Mouse (Mus musculus): ENCODE results near the gene Ppp4c.
"Not testable (repeated sequence)": the region's sequence is repeated elsewhere in the genome, so short reads cannot be mapped to it uniquely, and the experiment has no call there.

Ppp4c gene

DNA sequence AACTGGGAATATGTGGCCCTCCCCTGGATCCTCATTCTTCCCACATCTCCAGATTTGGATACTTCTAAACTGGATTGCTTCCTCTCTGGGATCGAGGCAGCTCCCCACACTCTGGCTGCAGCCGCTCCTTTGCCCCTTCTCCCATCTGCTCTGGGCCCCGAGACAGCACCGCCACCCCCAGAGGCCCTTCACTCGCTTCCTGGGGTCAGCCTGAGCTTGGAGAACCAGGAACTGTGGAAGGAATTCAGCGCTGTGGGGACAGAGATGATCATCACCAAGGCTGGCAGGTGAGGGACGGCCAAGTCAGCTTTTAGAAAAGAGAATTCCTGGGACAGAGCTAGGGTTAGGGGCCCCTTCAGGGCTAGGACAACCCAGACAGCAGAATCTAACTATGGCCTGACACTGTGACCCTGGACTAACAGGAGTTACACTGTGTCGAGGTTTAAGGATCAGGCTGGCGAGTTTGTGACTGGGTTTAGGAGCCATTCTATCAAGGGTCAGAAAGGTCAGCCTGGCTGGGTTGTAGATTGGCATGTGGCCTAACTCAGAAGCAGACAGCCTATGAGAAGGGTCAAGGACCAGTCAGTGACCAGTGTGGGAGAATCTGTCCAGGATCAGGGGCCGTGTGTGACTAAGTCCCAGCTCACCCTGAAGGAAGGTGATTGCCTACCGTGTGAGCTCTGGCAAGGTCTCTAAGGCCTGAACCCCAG lies 10.5 kb downstream of the Ppp4c start:
- no peak for DNase-seq (ENCODE audit: low read depth in 2 of 2, low spot score in 2 of 2)

- no peak for DNase-seq (ENCODE audit: low read depth in 2 of 2, low spot score in 2 of 2)
These were observed 11.2 kb downstream of the Ppp4c start, which contains the start of gene Tbx6 for GRCm38 (mm10) chr7:126780971-126781635. Tbx6 (plus strand) TSS chr7:126781483.

GRCm38 (mm10) chr7:126779983-126780970 lies 12.0 kb downstream of the Ppp4c start:
- DNase-seq (ENCODE audit: low read depth in 2 of 2, low spot score in 2 of 2) = peak; percentile 82 to 87

DNA sequence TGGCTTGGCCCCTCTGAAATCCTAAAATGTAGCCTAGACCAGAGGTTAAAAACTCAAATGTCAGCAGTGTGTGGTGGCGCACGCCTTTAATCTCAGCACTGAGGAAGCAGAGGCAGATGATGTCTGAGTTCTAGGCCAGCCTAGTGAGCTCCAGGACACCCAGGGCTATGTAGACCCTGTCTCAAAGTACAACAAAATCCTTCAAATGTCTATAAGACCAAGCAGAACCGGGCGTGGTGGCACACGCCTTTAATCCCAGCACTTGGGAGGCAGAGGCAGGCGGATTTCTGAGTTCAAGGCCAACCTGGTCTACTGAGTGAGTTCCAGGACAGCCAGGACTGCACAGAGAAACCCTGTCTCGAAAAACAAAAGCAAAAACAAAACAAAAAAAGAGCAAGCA lies 13.2 kb downstream of the Ppp4c start:
- not testable (repeated sequence) for DNase-seq (ENCODE audit: low read depth in 2 of 2, low spot score in 2 of 2)

GRCm38 (mm10) chr7:126778147-126778546 lies 14.1 kb downstream of the Ppp4c start:
- DNase-seq (ENCODE audit: low read depth in 2 of 2, low spot score in 2 of 2) = no peak

DNA sequence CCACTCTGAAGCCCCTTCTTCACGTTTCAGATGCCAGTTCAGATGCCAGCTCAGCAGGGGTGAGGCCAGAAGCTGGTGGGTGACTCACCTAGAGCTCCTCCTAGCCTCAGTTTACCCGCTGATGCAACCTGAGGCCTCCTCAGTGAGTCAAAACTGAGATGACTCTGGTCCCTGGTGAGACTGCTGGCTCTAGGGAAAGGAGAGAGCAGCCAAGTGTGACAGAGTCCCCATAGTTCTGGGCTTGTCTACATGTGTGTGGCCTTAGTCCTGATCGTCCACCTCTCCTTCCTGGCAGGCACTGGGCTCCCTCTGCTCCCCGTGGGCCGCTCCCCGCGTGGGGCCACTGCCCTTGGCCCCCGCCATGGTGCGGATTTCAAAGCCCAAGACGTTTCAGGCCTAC lies 14.8 kb downstream of the Ppp4c start:
- no peak for DNase-seq (ENCODE audit: low read depth in 2 of 2, low spot score in 2 of 2)

DNA sequence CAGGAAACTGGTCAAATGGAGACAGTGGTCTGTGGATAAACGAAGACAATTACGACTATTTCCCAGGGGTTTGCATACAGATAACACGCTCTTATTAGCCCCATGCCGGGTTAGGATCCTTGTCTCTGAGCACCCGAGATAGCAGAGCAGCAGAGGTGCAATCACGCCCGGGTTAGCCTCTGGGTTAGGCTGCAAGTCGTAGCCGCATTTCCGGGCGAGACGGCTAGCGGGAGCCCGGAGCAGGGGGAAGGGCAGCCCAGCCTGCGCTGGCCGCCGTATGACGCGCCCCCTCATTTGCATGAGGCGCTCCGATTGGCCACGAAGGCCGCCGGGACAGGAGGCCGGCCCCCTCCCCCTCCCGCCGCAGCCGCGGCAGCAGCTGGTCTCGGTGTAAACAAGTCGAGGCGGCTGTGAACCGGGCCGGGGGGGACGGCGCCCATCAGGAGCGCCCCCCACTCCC lies 15.7 kb downstream of the Ppp4c start, which contains the start of gene Ypel3:
Gene Ypel3 (plus strand): TSS at position 358 of the 460 bp plus-strand sequence.
- DNase-seq (ENCODE audit: low read depth in 2 of 2, low spot score in 2 of 2) = peak; percentile 84 to 85

- DNase-seq (ENCODE audit: low read depth in 2 of 2, low spot score in 2 of 2) = no peak
These were observed 16.4 kb downstream of the Ppp4c start for GRCm38 (mm10) chr7:126775978-126776234.

- peak in 1 of 2 experiments; percentile 28 for DNase-seq (ENCODE audit: low read depth in 2 of 2, low spot score in 2 of 2)
These were observed 16.9 kb downstream of the Ppp4c start for GRCm38 (mm10) chr7:126775185-126775977.

DNA sequence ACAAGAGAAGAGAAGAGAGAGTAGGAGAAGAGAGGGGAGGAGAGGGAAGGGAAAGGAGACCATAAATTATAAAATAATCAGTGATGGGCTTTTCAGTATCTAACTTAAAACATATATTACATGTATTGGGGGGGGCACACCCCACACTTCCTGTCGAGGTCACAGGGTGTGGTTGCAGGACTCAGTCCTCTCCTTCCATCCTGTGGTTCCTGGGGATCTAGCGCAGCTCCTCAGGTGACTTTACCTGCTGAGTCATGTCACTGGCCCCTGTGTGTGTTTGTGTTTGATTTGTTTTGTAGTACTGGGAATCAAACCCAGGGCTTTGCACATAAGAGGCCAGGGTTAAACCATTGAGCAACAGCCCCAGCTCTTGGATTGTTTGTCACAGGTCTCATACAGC lies 17.8 kb downstream of the Ppp4c start:
- no peak for DNase-seq (ENCODE audit: low read depth in 2 of 2, low spot score in 2 of 2)

DNA sequence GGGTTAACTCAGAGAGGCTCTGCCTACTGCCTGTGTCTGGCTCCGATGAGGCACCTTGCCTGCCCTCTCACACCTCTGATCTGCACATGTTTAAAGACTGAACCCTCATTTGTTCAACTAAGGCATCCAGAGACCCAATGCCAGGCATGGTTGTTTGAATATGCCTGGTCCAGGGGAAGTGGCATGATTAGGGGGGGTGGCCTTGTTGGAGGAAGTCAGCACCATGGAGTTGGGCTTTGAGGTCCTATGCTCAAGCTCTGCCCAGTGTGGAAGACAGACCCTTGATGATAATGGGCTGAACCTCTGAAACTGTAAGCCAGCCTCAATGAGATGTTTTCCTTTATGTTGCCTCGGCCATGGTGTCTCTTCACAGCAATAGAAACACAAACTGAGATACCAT lies 18.9 kb downstream of the Ppp4c start:
- no peak for DNase-seq (ENCODE audit: low read depth in 2 of 2, low spot score in 2 of 2)

- no peak for DNase-seq (ENCODE audit: low read depth in 2 of 2, low spot score in 2 of 2)
These were observed 21.5 kb downstream of the Ppp4c start for GRCm38 (mm10) chr7:126770784-126771183.

- no peak for DNase-seq (ENCODE audit: low read depth in 2 of 2, low spot score in 2 of 2)
These were observed 25.3 kb downstream of the Ppp4c start for GRCm38 (mm10) chr7:126767001-126767400.

DNA sequence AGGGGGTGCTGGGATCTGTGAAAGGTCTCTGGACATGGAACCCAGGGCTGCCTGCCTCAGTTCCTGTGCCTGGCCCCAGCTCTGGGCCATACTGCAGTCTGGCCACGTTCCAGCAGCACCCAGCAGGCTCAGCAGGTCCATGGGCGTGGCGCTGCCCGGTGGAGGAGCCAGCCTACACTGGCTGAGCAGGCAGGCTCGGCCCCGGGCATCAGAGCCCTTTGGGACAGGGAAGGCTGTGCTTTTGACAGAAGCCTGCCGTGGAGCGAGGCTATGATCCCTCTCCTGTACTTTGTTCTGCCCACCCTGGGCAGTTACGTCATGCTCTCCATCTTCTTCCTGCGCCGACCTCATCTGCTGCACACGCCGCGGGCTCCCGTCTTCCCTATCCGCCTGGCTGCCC lies 26.1 kb downstream of the Ppp4c start, which contains the start of gene Gdpd3:
Gene Gdpd3 (plus strand): TSS at position 134 of the 400 bp plus-strand sequence.
- DNase-seq (ENCODE audit: low read depth in 2 of 2, low spot score in 2 of 2) = no peak

GRCm38 (mm10) chr7:126765540-126765939 lies 26.8 kb downstream of the Ppp4c start:
- DNase-seq (ENCODE audit: low read depth in 2 of 2, low spot score in 2 of 2) = no peak

DNA sequence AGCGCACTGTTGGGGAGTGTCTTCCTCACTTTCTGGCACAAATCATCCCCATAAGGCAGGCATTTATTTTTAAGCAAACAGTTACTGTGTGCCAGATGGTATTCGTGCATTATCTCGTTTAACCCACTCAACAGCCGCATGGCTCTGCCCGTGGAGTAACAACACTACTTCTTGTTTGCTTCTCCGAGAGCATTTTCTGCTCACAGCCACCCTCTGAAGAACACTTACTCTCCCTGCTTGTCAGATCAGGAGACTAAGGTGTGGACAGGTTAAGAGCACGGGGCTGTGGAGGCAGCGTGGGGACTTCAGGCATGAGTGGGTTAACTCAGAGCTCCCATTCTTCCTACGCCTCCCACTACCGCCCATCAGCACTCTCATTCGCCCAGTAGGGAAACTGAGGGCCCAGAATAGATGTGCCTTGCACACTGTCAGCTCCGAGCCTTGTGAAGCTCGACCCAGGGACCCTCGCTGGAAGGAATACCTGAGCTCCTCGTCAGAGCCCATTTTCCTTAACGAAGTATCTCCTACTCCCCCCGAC lies 29.8 kb downstream of the Ppp4c start:
- no peak for DNase-seq (ENCODE audit: low read depth in 2 of 2, low spot score in 2 of 2)

GRCm38 (mm10) chr7:126761529-126762067 lies 30.7 kb downstream of the Ppp4c start:
- no peak for DNase-seq (ENCODE audit: low read depth in 2 of 2, low spot score in 2 of 2)

- no peak for DNase-seq (ENCODE audit: low read depth in 2 of 2, low spot score in 2 of 2)
These were observed 31.3 kb downstream of the Ppp4c start for GRCm38 (mm10) chr7:126760956-126761355.

DNA sequence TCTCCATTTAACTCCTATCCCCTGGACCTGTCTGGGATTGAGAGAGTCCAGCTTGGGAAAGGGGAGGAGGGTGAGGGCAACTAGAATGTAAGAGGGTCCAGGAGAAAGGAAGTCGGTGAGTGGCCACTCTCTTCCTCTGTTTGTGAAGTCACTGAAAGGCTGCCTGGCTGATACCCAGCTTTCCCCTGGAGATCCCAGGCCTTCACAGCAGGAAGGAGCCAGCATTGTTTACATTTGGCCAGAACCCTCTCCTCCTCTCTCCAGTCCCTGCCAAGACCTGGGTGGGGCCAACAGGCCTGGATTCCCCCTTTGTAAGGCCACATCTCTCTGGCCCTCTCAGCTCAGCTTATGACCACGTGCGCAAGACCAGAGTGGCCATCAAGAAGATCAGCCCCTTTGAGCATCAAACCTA lies 31.9 kb downstream of the Ppp4c start:
- no peak for DNase-seq (ENCODE audit: low read depth in 2 of 2, low spot score in 2 of 2)
